Mouse (Mus musculus): Measurements from ENCODE around the gene Rnf43.

The Rnf43 gene

DNA sequence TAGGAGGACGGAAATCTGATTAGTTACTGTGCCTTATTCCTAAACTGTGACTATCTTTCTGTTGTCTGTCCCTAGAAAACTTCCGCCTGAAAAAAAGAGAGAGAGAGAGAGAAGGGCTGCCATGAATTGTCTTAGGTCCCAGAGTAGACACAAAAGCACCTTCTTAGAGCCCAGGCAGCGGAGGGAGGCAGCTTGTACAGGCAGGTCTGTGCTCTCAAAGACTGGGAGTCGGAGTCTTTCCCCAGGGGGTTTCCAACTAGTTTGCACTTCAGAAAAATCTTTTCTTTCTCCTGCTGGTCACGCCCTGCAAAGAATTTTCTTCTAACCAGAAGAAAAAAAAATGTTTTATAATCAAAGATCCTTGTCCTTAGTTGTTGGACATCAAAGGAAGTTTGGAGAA, 15.2 kb downstream of the Rnf43 start:
- no peak for DNase-seq (ENCODE audit: low spot score)

DNA sequence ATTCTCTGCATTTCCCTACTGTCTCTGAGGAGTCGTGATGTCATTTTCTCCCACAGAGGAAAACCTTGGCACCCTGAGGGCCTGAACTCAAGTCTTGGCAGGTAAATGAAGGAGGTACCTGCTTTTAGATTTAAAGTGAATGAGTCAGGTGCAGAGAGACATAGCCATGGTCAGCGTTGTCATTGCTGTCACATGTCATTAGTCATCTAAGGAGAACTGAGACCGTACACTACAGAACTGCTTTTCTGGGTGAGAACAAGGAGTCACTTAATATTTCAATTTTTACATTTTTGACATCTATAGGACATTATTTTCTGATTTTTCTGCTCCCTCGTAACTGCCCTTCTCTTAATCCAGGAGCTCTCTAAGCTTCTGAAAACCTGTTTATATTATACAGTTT, 16.0 kb downstream of the Rnf43 start:
- DNase-seq (ENCODE audit: low spot score): no peak

DNA sequence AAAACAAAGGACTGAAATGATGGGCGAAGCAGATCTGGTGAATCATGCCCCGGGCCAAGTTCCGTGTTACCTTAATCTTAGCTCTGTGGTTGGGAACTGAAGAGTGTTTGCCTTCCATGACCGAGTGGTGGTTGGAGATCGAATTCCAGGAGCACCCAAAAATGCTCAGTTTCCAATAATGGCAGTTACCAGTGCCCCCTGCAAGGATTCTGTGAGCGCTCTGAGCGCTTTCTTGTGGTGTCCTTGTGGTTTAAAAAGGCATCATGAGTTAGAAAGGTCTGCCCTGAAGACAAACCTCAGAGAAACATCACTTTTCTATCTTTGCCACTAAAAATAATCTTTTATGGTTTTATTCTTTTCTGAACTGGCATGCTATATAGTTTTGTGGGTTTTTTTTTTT, 16.5 kb downstream of the Rnf43 start:
- DNase-seq (ENCODE audit: low spot score): no peak

DNA sequence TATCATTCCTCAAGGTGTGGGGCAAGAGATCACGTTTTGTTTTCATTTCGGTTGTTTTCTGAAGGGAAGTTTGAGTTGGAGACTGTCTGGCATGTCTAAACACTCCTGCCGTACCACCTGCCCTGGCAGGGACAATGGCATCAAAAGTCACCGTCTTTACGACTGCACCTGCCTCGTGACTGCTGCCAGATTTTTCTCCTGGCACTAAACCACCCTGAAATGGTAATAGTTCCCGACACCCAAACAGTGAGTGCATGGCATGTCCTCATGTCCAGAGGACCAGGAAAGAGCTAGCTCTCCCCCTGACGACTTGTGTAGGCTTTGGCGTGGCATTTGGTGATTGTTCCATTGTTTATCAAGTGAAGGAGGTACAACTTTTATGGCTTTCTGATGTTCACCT, 18.3 kb downstream of the Rnf43 start:
- no peak for DNase-seq (ENCODE audit: low spot score)

DNA sequence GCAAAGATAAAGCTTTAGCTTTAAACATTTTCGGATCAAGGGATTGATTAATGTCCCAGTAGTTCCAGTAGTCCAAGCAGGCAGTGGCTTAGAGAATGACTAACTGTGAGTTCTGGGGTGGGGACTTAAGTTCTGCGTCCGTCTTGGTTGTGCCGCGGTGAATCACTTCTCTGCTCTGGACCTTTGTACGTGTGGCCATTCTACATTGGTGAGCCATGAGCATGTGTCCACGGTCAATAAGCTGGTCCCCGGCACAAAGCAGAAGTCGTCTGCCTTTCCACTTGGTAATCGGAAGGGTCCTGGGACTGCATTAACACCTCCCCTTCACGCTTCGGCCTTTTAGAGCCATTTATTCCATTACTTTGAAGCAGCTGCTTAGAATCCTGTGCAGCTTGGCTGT, 19.6 kb downstream of the Rnf43 start:
- DNase-seq (ENCODE audit: low spot score): no peak

DNA sequence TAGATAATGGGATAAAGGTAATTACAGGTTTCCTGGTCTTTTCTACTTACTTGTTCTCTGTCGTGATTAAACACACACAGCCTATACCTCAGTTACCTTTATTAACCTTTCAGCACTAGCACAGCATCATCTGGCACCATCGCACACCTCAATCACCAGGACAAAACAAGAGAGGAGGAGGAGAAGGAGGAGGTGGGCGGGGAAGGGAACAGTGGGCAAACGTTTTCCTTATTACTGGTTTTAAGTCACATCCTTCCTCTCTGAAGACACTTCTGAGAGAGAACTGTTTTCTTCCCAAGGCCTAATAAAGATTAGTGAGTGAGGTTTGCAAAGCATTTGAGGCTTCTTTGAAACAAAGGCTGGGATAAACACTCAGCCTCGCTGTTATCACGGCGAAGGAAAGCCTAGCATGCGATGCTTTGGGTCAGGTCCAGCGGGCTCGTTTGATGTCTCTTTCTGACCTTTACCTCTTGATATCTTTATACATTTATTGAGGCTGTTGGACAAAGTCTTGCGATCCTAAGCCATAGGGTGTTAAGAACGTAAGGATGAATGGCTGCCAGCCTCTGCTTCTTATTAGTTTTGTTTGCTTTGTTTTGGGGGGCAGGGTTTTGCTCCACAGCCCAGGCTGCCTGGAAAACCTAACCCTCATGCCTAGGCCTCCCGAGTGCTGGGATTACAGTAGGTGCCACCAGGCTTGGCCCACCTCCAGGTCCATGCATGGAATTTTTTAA, 20.5 kb downstream of the Rnf43 start:
- no peak for DNase-seq (ENCODE audit: low spot score)

DNA sequence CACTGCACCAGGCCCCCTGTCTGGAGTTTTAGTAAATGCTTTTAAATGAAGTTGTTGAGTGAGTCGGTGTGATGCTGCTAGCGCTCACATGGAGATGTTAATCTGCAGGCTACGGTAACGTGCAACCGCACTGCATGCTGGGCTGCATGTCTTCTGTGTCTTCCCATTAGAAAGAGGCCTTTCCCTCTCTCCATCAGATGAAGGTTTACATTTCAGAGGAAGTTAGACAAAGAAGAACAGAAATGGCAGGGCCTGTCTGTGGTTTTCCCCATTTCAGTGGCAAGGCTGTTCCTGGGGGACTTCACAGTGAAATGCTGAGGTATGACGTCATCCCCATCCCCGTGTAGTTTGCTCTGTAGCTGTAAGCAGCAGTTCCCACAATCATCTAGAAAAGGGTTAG, 23.9 kb downstream of the Rnf43 start:
- DNase-seq (ENCODE audit: low spot score): no peak

DNA sequence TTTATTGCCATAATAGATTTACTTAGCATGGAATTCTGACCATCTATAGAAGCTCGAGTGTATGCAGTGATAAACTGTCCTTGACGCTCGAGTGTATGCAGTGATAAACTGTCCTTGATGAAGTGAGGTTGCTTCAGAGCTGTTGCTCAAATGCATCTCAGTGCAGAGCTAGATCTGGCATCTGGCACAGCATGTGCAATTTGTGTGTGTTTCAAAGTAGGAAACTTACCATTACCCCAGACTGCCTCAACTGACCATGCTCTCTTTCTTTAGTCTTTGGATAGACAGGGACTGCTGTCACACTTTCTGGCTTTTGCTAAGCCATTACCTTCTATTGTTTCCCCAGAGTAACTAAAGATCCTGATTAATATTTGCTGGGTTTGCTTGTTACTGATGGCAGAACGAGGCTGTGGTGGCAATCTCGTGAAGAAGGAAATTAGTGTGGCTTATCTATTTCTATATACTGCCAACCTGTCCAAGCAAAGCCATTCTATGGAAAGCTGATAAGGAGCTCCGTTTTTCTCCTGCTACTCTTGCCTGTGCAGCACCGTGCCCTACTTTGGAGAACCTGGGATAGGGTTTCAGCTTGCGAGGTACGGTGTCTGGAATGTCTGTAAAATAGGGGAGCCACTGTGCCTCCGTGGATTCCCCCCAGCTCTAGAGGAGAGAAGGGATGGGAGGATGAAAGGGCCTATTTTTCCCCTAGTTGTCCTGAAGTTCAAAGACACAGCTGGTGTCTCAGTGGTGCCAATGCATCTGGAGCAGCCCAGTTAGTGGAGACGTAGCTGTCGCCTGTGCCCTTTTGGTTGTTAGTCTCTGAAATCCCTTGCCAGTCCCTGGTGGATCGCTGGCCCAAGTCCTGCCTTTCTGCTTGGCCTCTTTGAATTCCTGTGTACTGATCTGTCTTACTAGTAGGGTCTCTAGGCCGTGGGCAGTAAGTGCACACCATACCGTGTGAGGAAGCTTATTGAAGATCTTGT, 25.0 kb downstream of the Rnf43 start:
- no peak for DNase-seq (ENCODE audit: low spot score)

DNA sequence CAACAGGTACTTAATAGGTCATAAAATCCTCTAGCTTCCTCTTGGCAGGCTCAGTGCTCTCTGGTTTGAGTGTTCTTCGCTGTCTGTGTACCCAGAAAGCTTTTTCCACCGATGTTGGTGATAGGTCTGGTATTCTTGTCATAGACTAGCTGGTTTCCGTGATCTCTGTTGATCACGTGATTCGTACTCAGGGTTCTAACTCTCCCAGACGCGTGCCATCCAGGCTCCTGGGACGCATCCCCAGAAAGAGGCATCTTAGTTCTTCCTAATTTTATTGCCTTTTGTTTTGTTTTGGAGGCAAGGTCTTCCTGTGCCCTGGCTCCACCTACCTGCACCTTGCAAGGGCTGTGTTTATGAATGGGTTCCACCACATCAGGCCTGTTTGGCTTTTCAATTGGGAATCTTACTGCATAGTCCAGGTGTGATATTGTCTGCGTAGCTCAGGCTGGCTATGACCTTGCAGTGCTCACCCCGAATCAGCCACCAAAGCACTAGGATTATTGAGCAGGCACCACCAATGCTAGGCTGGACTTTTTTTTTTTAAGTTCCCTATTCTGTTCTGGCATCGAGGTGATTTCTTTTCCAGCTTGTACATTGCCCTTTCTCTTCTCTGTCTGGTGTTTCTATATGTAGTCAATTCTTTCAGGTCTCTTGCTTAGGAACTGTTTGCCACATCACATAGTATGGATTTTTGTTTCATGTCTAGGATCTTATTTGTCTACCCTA, 26.1 kb downstream of the Rnf43 start:
- DNase-seq (ENCODE audit: low spot score): no peak

DNA sequence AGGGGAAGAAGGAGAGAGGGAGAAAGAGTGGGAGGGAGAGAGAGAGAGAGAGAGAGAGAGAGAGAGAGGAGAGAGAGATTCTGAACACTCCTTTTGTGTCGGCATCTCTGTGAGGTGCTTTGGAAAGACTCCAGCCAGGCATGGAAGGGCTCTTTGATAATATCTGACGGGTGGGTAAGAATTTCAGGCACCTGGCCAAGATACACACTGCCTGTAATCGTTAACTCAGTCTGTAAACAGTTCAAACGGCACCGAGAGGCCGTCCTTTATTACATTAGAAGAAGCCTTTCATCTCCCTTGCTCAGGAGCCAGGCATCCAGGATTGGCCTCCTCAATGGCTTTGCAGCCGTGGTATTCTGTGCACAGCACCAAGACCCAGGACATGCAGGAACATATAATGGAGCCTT, 26.9 kb downstream of the Rnf43 start:
- no peak for DNase-seq (ENCODE audit: low spot score)

DNA sequence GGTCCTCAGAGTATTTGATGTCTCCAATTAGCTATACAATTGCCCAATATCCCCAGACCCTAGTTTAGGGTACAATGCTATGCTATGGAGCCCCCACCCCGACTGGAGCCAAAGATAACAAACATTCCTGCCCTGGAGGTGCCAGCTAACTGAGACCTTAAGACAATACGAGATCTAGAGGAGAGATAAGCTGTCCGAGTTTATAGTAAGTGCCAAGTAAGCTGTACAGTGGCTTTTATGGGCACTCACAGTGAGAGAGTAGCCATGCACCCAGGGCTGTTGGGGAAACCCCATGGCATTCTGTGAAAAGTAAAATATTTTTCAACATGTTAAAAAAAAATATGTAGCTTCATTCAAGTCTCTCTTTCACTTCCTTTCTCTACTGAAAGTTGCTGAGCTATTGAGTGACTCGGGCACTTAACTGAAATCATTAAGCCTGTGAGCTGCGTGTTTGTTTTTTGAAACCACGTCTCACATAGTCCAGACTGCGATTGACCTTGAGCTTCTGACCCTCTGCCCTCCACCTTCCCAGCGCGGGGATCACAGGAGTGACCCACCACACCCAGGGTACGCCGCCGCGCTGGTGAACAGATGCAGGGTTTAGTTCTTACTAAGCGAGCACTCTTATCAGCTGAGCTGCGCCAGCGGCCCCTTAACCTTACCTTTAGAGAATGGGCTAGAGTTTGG, 27.7 kb downstream of the Rnf43 start:
- DNase-seq (ENCODE audit: low spot score): no peak

DNA sequence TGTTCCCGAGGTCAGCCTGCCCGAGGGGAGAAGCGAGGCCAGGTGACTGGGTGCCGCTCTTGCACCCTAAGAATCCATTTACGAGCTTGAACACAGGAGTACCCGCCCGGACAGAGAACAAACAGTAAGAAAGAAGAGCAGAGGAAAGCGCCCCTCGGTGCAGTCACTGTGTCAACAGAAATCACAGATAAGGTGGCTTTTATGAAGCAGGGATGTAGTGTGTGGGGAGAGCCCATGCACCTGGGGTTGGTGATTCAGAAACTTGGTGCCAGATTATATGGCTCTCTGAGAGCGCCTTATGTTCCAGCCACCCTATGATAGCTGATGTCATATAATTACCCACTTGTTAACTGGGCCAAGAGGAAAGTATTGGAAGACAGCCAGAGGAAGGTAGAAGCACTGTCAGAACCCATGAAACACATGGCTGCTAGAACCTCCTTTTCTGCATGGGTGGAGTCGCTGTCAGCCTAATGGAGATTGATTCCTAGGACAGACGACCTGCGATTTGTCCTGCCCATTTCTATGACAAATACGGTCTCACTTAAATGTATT, 34.7 kb downstream of the Rnf43 start:
- DNase-seq (ENCODE audit: low spot score): no peak

DNA sequence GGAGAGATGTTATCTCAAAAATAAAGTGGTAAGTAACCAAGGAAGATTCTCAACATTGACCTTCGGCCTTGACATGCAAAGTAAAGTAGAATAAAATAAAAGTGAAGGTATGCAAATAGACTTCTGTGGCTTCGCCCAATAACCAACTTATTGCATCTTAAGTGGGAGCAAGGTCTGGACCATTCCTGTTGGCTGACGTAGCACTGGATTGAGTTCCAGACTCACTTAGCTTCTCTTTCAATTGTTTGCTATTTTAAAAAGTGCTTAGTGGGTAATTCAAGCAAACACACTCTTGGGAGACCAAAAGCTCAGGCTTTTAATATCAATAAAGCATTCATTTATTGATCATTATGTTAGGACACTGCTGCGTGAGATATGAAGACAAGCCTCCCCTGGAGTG, 35.6 kb downstream of the Rnf43 start:
- no peak for DNase-seq (ENCODE audit: low spot score)

DNA sequence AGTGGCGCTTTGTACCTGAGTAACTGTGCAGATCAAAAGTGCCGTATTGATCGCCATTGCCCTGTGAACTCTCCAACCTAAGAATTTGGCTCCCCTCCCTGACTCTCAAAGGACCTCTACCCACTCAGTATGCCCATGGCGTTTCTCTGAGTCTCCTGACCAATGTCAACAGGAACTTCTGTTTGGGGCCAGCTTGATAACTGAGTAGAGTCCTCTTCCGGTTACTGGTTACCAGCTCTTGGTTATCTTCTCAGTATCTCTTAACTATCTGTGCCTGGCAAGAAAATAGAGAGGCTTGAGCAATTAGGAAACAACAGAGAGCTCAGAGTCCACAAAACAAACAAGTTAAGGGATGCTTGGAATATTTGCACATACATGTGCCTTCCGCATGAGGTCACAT, 38.6 kb downstream of the Rnf43 start:
- no peak for DNase-seq (ENCODE audit: low spot score)

DNA sequence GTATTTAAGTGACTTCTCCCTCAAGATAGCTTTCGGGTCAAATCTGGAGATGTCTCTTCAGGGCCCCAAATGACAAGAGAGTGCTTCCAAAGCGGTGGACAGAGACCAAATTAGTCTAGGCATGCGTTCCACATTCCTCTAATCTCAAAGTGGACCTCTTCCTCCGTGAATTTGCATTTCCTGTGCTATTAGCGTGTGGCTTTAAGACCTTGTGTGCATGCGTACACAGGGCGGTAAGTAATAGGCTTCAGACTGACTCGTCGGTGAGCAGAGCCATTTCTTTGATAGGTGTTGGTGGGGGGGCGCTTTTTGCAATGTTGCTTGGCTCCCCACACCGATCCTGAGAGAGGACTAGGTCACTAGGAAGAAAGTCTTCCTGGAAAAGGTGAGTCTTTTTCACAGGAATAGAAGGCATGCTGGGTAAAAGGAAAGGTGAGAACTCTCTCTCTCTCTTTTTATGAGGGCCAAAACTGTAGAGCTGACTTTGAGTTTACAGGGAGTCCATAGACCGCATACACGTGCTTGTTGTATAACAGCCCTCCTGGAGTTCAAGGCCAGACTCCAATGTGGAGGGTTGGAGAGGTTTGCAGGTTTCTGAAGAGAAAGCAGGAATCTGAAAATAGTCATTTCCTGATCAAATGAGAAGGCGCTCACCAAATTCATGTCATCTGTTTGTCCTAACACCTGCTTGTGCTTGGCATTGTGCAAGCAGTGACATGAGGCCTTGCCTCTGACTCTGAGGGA, 39.5 kb downstream of the Rnf43 start:
- DNase-seq (ENCODE audit: low spot score): no peak

DNA sequence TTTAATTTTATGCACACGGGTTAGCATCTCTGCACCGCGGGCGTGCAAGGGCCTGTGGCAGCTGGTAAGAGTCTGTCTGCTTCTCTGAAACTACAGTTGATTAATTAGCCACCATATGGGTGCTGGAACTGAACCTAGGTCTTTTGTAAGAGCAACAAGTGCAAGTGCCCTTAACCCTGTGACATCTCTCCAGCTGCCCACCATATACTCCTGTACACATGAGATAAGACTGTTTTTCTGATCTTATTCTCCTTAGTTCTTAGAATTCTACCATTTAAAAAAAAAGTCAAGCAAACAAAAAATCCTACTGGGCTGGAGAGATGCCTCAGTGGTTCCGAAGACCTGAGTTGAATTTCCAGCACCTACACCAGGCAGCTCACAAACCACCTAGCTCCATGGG, 41.1 kb downstream of the Rnf43 start:
- no peak for DNase-seq (ENCODE audit: low spot score)

DNA sequence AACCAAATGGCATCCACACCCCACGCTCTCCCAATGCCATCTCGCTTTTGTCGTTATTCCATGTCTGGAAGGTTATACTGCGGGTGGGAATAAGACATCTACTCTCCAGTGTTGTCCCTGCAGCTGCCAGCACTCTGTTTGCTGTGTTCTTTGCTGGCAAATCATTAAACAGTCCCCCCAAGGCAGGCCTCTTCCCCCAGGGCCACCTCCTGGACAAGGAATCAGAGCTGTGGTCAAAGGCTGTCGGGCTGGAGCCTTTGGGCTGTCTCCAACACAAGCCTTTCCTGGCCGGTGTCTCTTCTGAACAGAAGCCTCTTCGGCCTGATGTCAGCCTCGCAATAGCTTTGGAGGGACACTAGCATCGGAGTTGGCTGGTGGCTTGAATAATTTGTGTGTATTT, 41.8 kb downstream of the Rnf43 start:
- no peak for DNase-seq (ENCODE audit: low spot score)

DNA sequence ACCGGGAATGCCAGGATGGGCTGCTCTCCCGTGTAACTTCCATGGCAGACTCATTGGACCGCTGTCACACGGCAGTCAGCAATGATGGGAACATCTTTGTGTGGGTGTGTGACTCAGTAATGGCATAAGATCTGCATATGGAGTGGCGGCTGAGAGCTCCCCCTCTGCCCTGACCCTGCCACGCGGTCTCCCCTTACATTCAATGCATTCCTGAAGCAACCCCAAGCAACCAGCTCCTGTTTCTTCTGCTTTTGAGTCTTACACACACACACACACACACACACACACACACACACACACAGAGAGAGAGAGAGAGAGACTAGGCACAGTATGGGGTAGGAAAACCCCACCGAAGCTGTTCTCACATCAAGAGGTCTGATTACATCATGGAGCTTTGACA, 45.0 kb downstream of the Rnf43 start:
- no peak for DNase-seq (ENCODE audit: low spot score)

DNA sequence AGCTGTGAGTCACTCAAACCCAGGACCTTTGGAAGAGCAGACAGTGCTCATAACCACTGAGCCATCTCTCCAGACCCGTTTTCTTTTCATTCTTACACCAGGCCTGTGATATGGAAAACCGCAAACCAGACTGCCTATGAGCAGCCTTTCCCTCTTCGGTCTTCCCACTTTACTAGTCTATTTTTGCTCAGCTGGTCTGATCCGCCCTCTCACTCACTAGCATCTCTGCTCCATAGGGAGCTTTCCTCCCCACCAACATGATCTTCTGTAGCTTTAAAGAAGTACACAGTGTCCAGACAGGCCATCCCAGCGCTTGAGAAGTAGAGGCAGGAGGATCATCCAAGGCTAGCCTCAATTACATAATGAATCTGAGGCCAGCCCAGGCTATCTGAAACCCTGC, 46.5 kb downstream of the Rnf43 start:
- no peak for DNase-seq (ENCODE audit: low spot score)

DNA sequence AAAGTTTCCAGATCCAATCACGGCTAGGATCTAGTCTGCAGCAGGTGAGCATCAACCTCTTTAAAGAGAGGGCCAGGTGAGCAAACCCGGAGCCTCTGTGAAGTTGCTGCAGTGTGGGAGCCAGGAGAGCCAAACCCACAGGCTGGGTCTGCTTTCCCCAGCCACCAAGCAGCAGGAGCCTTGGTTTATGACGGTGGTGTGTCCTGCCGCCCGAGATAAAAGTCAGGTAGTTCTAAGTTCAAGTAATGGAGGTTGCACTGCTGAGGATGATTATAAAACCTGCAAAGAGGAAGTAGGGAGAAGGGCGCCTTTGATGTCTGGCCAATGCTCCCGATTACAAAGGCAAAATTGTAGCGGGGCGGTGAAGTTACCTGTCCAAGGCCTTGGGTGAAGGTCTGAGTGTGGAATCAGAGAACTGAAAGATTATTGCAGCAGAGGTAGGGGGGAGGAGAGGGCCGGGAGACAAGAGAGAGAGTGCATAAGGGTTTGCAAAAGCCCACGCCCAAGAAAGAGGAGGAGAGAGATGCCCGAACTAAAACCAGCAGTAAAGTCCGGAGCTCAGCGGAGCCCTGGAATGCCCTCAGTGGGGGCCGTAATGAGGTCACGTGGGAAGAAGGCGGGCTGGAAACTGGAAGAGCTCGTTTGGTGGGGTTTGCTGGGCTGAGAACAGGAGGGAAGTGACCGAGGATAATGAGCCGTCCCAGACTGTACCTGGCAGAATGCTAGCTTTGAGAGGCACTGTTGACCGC, 47.2 kb downstream of the Rnf43 start:
- DNase-seq (ENCODE audit: low spot score): no peak

DNA sequence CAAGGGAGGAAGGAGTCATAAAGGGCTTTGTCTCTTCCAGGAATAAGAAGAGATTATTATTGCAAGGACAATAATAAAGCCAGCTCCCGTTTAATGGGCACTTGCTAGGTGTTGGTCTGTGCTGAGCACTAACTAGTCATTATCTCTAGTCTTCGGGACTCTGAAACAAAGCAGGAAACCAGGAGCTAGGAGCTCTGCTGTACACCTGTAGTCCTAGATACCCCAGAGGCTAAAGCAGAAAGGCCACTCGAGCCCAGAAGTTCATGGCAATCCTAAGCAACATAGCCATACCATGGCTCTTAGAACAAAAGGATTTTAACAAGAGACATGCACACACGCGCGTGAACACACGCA, 47.7 kb downstream of the Rnf43 start:
- DNase-seq (ENCODE audit: low spot score): no peak
